Mouse (Mus musculus): ENCODE data around the gene Map3k5. TPM values are rescaled to one million over a fixed set of nuclear protein-coding genes. Genes with fewer than 3 reads are reported as not detected.

Gene Map3k5
- polyA plus RNA-seq, 1 experiment = 9.5 TPM

GRCm38 (mm10) chr10:19941063-19941462 lies 6.8 kb downstream of the Map3k5 start:
- no peak for DNase-seq
- TF ChIP-seq POLR2A (IDR thresholded peaks at IDR 0.05; ENCODE audit: borderline replicate concordance, extremely low read depth, low read depth, low read length) (no peak), CTCF (IDR thresholded peaks at IDR 0.05; ENCODE audit: insufficient read depth, low read length) (no peak)
- 25% methylated on average over 6 of the region's 6 CpGs for WGBS
- Histone ChIP-seq H3K4me1 (ENCODE audit: control insufficient read depth, insufficient read depth, low read length) (peaks cover 11% of the 10 kb centered on the region), H3K4me3 (replicated peaks; ENCODE audit: extremely low read depth, low read depth, low read length) (no peak overlapping the region)

GRCm38 (mm10) chr10:19941914-19942313 lies 7.6 kb downstream of the Map3k5 start:
- 64% methylated on average over 9 of the region's 9 CpGs for WGBS
- Histone ChIP-seq H3K4me1 (ENCODE audit: control insufficient read depth, insufficient read depth, low read length) (peaks cover 9% of the 10 kb centered on the region), H3K4me3 (replicated peaks; ENCODE audit: extremely low read depth, low read depth, low read length) (no peak overlapping the region)
- TF ChIP-seq CTCF (IDR thresholded peaks at IDR 0.05; ENCODE audit: insufficient read depth, low read length) = no peak
- TF ChIP-seq POLR2A (IDR thresholded peaks at IDR 0.05; ENCODE audit: borderline replicate concordance, extremely low read depth, low read depth, low read length) = no peak
- DNase-seq = no peak

- H3K4me3 ChIP-seq (replicated peaks; ENCODE audit: extremely low read depth, low read depth, low read length) = no peak overlapping the region
- WGBS = 92% methylated on average over 3 of the region's 3 CpGs
- DNase-seq = no peak
- TF ChIP-seq CTCF (IDR thresholded peaks at IDR 0.05; ENCODE audit: insufficient read depth, low read length) = no peak
- TF ChIP-seq POLR2A (IDR thresholded peaks at IDR 0.05; ENCODE audit: borderline replicate concordance, extremely low read depth, low read depth, low read length) = no peak
- H3K4me1 ChIP-seq (ENCODE audit: control insufficient read depth, insufficient read depth, low read length) = peaks cover 9% of the 10 kb centered on the region
These were observed 8.3 kb downstream of the Map3k5 start for GRCm38 (mm10) chr10:19942621-19943020.

DNA sequence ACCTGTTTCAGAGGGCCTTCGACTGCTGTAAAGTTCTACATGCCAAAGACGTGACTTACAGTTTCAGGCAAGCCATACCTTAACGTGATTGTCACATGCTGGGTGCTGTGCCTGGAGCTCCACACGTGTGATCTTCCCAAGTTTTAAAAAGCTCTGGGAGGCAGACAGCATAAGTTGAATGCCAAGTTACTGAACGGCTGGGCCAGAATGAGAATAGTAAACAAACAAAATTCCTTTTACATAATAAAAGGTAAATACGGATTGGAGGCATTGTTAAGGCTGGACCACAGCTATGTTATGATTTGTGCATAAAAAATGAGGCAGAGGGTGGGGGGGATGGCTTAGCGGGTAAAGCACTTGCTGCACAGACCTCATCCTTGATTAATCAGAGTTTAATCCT lies 11.4 kb downstream of the Map3k5 start:
- DNase-seq = no peak
- Histone ChIP-seq H3K4me1 (ENCODE audit: control insufficient read depth, insufficient read depth, low read length) (peaks cover 4% of the 10 kb centered on the region), H3K4me3 (replicated peaks; ENCODE audit: extremely low read depth, low read depth, low read length) (no peak overlapping the region)
- 43% methylated on average over 7 of the region's 7 CpGs for WGBS
- no peak for TF ChIP-seq POLR2A (IDR thresholded peaks at IDR 0.05; ENCODE audit: borderline replicate concordance, extremely low read depth, low read depth, low read length)
- TF ChIP-seq CTCF (IDR thresholded peaks at IDR 0.05; ENCODE audit: insufficient read depth, low read length) = no peak

- TF ChIP-seq CTCF (IDR thresholded peaks at IDR 0.05; ENCODE audit: insufficient read depth, low read length) = no peak
- no peak for TF ChIP-seq POLR2A (IDR thresholded peaks at IDR 0.05; ENCODE audit: borderline replicate concordance, extremely low read depth, low read depth, low read length)
- WGBS = 82% methylated on average over 6 of the region's 6 CpGs
- Histone ChIP-seq H3K4me3 (replicated peaks; ENCODE audit: extremely low read depth, low read depth, low read length) (no peak overlapping the region), H3K4me1 (ENCODE audit: control insufficient read depth, insufficient read depth, low read length) (no peaks in the 10 kb centered on the region; the same call in 1 of the 2 replicates)
- no peak for DNase-seq
These were observed 12.4 kb downstream of the Map3k5 start for GRCm38 (mm10) chr10:19946644-19947043.

GRCm38 (mm10) chr10:19947441-19947840 lies 13.2 kb downstream of the Map3k5 start:
- Histone ChIP-seq H3K4me1 (ENCODE audit: control insufficient read depth, insufficient read depth, low read length) (no peaks in the 10 kb centered on the region; the same call in 1 of the 2 replicates), H3K4me3 (replicated peaks; ENCODE audit: extremely low read depth, low read depth, low read length) (no peak overlapping the region)
- TF ChIP-seq CTCF (IDR thresholded peaks at IDR 0.05; ENCODE audit: insufficient read depth, low read length) (no peak), POLR2A (IDR thresholded peaks at IDR 0.05; ENCODE audit: borderline replicate concordance, extremely low read depth, low read depth, low read length) (no peak)
- no peak for DNase-seq
- 89% methylated on average over 10 of the region's 10 CpGs for WGBS

DNA sequence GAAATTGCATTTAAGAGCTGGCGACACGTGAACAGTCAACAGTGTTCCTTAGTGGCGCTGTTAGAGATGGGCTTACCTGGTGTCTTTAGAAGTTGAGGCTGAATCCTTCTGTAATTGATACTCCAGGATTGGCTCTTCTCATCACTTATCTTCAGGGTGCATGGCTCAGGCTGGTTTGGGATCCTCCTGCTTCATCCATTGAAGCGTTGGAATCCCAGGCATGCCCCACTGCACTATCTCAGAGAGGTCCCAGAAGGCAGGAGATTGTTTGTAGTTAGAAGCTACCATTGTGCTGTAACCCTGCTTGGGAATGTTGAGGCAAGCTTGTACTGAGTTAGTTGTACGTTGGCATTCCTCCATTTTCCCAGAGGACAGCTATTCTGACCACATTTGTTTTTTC lies 13.6 kb downstream of the Map3k5 start:
- WGBS = 93% methylated on average over 5 of the region's 5 CpGs
- Histone ChIP-seq H3K4me1 (ENCODE audit: control insufficient read depth, insufficient read depth, low read length) (no peaks in the 10 kb centered on the region; the same call in 1 of the 2 replicates), H3K4me3 (replicated peaks; ENCODE audit: extremely low read depth, low read depth, low read length) (no peak overlapping the region)
- TF ChIP-seq CTCF (IDR thresholded peaks at IDR 0.05; ENCODE audit: insufficient read depth, low read length) (no peak), POLR2A (IDR thresholded peaks at IDR 0.05; ENCODE audit: borderline replicate concordance, extremely low read depth, low read depth, low read length) (no peak)
- DNase-seq = no peak

GRCm38 (mm10) chr10:19948381-19948780 lies 14.1 kb downstream of the Map3k5 start:
- Histone ChIP-seq H3K4me1 (ENCODE audit: control insufficient read depth, insufficient read depth, low read length) (peaks cover under 1% of the 10 kb centered on the region; the same call in 1 of the 2 replicates), H3K4me3 (replicated peaks; ENCODE audit: extremely low read depth, low read depth, low read length) (no peak overlapping the region)
- 86% methylated on average over 11 of the region's 11 CpGs for WGBS
- TF ChIP-seq POLR2A (IDR thresholded peaks at IDR 0.05; ENCODE audit: borderline replicate concordance, extremely low read depth, low read depth, low read length) (no peak), CTCF (IDR thresholded peaks at IDR 0.05; ENCODE audit: insufficient read depth, low read length) (no peak)
- no peak for DNase-seq

- DNase-seq = no peak
- H3K4me1 ChIP-seq (ENCODE audit: control insufficient read depth, insufficient read depth, low read length) = peaks cover 3% of the 10 kb centered on the region; the same call in 1 of the 2 replicates
- TF ChIP-seq CTCF (IDR thresholded peaks at IDR 0.05; ENCODE audit: insufficient read depth, low read length) (no peak), POLR2A (IDR thresholded peaks at IDR 0.05; ENCODE audit: borderline replicate concordance, extremely low read depth, low read depth, low read length) (no peak)
- H3K4me3 ChIP-seq (replicated peaks; ENCODE audit: extremely low read depth, low read depth, low read length) = no peak overlapping the region
- WGBS = 89% methylated on average over 4 of the region's 4 CpGs
These were observed 14.8 kb downstream of the Map3k5 start for GRCm38 (mm10) chr10:19949106-19949505.

GRCm38 (mm10) chr10:19953032-19953761 lies 18.9 kb downstream of the Map3k5 start:
- Histone ChIP-seq H3K4me1 (ENCODE audit: control insufficient read depth, insufficient read depth, low read length) (peaks cover 15% of the 10 kb centered on the region), H3K4me3 (replicated peaks; ENCODE audit: extremely low read depth, low read depth, low read length) (no peak overlapping the region)
- no peak for DNase-seq
- 75% methylated on average over 11 of the region's 11 CpGs for WGBS
- TF ChIP-seq CTCF (IDR thresholded peaks at IDR 0.05; ENCODE audit: insufficient read depth, low read length) (no peak), POLR2A (IDR thresholded peaks at IDR 0.05; ENCODE audit: borderline replicate concordance, extremely low read depth, low read depth, low read length) (no peak)

Measured in lung, adult 2 months (tissue).